Mouse (Mus musculus) kidney, adult 9 months (tissue): ENCODE measurements at regions not wholly inside any gene's neighbourhood (a gene's known extent, or its start where the extent isn't known, plus 50 kb on each side); places are given as distances from the start of the nearest gene placed in this dataset.

ENCODE experiments used
- DNase-seq: peaks from one replicate; pipeline ENCODE4 v3.0.0; 2022

- DNase-seq, result peak; percentile 61
These were observed 330.1 kb downstream of the H2al1j start for GRCm38 (mm10) chrX:11657606-11658254.

DNA sequence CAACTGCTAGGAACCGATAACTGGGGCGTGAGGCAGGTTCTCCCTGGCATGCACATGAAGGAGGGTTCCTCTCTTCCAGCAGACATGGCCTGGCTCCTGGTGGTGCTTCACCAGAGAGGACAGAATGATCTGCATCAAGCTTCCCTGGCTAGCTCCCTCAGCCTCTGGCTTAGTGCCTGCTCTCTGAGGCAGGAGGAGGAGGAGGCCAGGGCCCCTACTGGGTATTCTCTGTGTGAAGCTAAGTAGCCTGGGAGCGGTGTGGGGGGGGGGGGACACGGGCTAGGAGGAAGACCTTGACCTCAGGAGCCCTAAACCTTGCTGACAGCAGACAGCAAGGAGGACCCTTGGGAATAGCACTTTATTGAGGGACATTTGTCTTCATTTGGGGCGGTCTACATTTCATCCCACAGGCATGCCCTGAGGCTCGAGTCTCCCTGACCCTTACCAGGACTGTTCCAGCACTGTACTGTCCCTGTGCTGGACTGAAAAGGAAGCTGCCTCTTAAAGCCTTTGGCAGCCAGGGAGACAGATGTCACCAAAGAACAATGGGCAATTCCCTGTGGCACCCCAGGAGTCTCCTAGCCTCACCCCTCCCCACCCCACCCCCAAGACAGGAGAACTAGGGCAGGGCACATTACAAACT, 335.7 kb downstream of the H2al1j start:
- DNase-seq, result peak; percentile 53

DNA sequence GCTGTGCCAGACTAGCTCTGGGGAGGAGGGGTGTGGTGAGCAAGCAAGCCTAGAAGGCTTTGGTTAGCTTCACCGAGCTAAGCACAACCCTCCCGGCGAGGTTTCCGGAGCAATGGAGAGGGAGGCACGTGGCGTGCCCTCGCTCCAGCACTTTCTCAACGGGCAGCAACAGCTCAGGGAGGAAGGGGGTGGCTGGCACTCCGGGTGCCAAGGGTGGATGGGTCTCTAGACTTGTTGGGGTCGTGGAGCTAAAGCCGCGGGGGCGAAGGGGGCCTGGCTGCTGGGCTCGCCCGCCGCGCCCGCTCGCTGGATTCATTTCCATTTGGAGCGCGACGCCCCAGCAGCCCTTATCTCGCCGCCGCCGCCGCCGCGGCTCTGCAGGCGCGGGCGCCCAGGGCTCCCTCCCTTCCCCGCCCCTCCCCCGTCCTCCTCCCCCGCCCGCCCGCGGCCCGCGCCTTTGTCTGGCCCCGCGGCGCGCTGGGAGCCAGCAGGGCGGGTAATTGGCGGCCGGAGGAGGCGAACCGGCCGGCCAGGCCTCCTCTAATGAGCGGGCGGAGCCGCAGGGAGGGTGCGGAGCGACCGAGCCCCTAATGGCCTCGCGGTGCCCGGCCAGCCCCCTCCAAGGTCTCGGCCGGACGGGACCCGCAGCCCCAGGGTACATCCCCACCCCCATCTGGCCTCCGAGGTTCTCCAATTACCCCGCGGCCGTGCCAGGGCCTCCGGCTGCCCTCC, 336.9 kb downstream of the H2al1j start:
- peak; percentile 54 for DNase-seq

- peak; percentile 43 for DNase-seq
These were observed 337.7 kb downstream of the H2al1j start for GRCm38 (mm10) chrX:11665077-11665974.

GRCm38 (mm10) chrX:11666517-11666916, 338.9 kb downstream of the H2al1j start:
- no peak for DNase-seq

- DNase-seq, result no peak
These were observed 344.2 kb downstream of the H2al1j start for GRCm38 (mm10) chrX:11671805-11672204.

GRCm38 (mm10) chrX:11678086-11678485, 350.5 kb downstream of the H2al1j start:
- DNase-seq, result no peak

DNA sequence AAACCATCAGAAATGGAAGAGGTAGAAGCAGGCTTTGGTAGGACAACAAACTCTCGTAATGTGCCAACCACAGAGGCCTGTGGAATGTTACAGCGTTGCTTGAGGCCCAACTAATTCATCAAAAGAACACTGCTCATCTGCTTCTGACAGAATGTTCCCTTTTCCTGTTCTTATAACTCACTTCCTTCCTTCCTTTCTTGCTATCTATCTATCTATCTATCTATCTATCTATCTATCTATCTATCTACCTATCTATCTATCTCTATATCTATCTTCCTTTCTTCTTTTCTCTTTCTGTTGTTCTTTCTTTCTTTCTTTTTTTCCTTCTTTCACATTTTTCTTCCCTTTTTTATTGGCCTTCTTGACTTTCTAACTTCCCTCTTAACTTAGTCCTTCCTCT, 353.7 kb downstream of the H2al1j start:
- no peak for DNase-seq

- no peak for DNase-seq
These were observed 362.4 kb downstream of the H2al1j start for GRCm38 (mm10) chrX:11689989-11690405.

DNA sequence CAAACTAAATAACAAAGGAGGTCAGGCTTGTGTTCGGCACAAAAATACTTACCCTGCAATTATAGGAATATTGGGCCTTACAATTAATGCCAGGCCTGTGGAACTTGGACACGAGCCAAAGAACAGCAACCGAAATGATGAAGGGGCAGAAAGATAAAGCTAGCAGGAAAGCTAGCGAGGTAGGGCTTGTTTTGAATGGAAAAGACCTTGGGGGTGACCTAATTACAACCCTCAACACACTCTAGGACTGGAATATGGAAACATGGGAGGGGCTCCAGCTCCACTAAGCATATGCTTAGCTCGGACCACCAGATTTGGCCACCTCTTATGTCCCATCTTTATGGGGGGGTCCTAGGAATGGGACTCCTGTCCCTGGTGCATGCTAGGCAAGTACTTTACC, 362.8 kb downstream of the H2al1j start:
- DNase-seq, result no peak

DNA sequence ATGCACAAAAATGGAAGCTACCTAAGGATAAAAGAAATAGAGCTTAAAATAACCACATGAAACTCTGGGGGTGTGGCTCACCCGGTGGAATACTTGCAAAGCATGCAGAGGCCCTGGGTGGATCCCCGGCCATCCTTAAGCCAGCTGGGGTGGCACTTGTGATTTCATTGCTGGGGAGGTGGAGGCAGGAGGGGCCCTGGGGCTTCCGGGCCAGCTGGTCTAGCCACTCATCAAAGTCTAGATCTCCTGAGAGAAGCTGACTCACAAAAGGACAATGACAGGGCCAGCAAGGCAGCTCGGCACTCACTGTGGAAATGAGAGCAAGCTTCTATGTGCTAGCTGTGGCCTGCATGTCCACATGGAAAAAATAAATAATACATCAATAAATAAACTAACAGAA, 363.4 kb downstream of the H2al1j start:
- no peak for DNase-seq

GRCm38 (mm10) chrX:11696565-11696964, 368.9 kb downstream of the H2al1j start:
- DNase-seq, result no peak

GRCm38 (mm10) chrX:11701095-11701494, 373.5 kb downstream of the H2al1j start:
- DNase-seq, result no peak

- DNase-seq, result no peak
These were observed 378.4 kb downstream of the H2al1j start for GRCm38 (mm10) chrX:11705851-11706557.

DNA sequence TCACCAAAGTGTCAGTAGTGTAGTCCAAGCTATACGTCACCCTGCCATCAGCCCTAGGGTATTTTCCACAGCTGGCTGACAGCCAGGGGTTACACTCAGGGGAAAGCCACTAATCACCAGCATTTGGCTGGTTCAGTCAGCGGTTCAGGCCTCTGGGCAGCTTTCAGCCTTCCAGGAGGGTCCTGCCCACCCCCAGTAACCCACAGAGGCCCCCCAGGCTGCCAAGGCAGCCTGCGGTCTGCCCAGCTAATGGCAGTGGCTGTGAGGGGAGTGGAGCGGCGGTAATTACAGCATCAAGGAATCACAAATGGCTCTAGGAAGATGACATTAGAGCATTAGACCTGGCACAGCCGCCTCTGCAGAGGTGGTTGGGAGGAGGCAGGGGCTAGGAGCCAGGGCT, 379.7 kb downstream of the H2al1j start:
- DNase-seq, result no peak

- no peak for DNase-seq
These were observed 380.7 kb downstream of the H2al1j start for GRCm38 (mm10) chrX:11708325-11708724.

DNA sequence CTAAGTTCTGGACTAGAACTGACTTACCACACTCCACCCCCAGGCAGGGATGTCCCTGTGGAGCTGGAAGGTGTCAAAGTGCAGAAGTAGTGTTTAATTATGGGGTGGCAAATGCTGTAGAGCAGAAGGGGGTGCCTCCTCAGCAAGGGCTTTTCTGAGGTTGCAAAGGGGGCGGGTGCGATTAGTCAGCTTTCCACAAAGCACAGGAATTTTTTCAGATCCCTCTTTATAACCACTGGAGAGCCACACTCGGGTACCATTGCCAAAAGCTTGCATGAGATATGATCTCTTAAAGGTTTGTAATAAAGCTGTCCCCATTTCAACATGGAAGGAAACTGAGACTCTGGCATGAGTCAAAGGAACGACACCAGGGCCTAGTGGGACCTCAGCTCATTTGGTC, 381.7 kb downstream of the H2al1j start:
- no peak for DNase-seq

GRCm38 (mm10) chrX:11713423-11713822, 385.8 kb downstream of the H2al1j start:
- DNase-seq, result no peak

- DNase-seq, result no peak
These were observed 389.2 kb downstream of the H2al1j start for GRCm38 (mm10) chrX:11716773-11717172.

DNA sequence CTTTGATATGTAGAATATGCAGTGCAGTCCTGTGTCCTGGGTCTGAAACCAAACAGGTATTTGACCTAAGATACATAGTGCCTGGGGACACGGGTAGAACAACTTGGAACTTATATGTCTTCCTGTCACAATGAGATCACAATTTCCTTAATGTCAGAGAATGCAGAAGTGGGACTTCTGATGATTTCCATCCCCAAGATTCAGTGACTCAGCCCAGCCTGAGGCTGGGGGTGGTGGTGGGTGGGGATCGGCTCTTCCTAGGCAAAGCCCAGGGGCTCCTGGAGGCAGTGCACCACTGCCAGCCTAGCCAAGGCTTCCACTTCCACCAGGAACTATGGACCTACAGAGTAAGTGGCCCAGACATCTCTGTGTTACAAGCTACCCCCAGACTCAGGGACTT, 391.2 kb downstream of the H2al1j start:
- no peak for DNase-seq

- peak; percentile 69 for DNase-seq
These were observed 392.9 kb downstream of the H2al1j start for GRCm38 (mm10) chrX:11720517-11720916.

- DNase-seq, result no peak
These were observed 395.1 kb downstream of the H2al1j start for GRCm38 (mm10) chrX:11722730-11723129.
